Mouse (Mus musculus): ENCODE measurements at regions not wholly inside any gene's neighbourhood (a gene's known extent, or its start where the extent isn't known, plus 50 kb on each side); places are given as distances from the start of the nearest gene placed in this dataset.

DNA sequence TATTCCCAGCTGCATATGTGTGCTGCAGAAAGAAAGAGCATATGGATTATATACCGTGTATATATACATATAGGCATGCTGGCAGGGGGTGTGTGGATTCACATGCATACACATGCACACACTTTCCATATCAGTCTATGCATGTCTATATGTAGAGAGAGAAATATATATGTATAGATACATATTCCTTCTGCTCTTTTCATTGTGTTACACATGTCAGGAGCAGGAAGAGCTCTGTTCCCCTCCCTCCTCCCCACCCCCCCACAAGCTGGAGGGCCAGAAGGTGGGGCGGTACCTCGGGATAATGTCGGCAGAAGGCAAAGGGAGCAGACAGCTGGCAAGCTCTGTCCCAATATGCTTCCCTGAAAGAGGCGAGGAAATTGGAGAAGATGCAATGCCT lies 91.3 kb downstream of the Naa11 start:
- TF ChIP-seq CTCF (conservative IDR thresholded peaks at IDR 0.05; ENCODE audit: insufficient read depth, insufficient read length, low read depth, low read length) = no peak
- no peak for TF ChIP-seq POLR2A (IDR thresholded peaks at IDR 0.05; ENCODE audit: low read depth, low read length)
- WGBS = 48% methylated on average over 5 of the region's 5 CpGs

DNA sequence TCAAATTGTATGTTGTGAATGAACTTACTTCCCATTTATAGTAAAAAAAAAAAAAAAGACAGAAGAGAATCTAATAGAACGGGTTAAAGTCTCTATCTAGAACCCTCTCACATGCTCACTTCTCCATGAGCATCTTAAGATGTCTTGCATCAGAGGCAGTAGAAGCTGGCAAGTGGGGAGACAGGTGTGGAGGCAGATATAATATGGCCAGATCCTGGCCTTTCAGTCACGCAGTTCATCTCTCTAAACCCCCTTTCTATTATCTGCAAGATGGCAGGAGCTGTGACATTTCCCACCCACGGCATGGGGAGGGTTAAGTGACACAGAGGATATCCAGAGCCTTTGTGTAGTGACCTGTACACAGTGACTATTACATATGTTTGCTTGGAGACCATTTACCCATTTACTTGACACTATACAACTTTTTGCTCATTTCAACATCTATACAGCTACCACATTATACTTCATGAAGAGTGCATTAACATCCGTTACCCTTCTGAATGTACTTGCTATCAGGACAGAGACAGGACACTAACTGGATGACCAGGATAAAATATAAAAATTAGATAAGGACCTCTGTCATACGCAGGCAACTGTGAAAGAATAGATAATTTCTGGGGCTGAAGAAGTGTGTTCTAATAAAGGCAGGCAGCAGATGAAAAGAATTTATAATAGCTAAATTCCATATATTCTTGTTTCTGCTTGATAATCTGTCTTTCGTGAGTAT lies 91.9 kb downstream of the Naa11 start:
- 84% methylated on average over 6 of the region's 6 CpGs for WGBS
- Histone ChIP-seq H3K27ac (ENCODE audit: insufficient read depth, low read depth, low read length) (no peak overlapping the region), H3K27me3 (replicated peaks; ENCODE audit: control insufficient read depth, insufficient read depth, low read length) (no peaks in the 10 kb centered on the region), H3K4me1 (ENCODE audit: control insufficient read depth, insufficient read depth, low read length) (no peaks in the 10 kb centered on the region), H3K4me3 (ENCODE audit: insufficient read depth, low read depth, low read length) (no peak overlapping the region), H3K36me3 (ENCODE audit: control insufficient read depth, insufficient read depth, low read length) (no peaks in the 10 kb centered on the region)
- TF ChIP-seq POLR2A (IDR thresholded peaks at IDR 0.05; ENCODE audit: low read depth, low read length) (no peak), CTCF (conservative IDR thresholded peaks at IDR 0.05; ENCODE audit: insufficient read depth, insufficient read length, low read depth, low read length) (no peak)
- no peak for DNase-seq

More for the DNA sequence above, 91.3 kb downstream of the Naa11 start:
- Histone ChIP-seq H3K4me1 (ENCODE audit: control insufficient read depth, insufficient read depth, low read length) (no peaks in the 10 kb centered on the region), H3K27ac (ENCODE audit: insufficient read depth, low read depth, low read length) (no peak overlapping the region), H3K36me3 (ENCODE audit: control insufficient read depth, insufficient read depth, low read length) (no peaks in the 10 kb centered on the region), H3K4me3 (ENCODE audit: insufficient read depth, low read depth, low read length) (no peak overlapping the region), H3K27me3 (replicated peaks; ENCODE audit: control insufficient read depth, insufficient read depth, low read length) (no peaks in the 10 kb centered on the region)
- no peak for DNase-seq

DNA sequence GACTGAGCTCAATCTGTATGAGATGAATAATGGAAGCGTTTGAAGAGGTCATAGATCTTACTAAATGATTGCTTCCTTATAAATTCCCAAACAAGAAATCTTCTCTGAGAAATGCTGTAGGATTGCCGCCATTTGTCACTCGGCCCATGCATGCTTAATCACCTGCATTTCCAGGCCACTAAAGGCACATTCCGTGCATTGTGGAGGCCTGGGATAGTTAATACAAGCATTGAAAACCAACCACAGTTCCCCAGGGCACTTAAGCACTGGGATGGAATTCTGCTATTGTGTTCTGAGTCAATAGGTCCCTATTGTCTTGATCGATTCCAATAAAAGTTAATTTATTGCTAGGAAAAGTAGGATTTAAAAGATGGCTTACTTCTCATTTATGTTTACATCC lies 92.5 kb downstream of the Naa11 start:
- Histone ChIP-seq H3K4me1 (ENCODE audit: control insufficient read depth, insufficient read depth, low read length) (no peaks in the 10 kb centered on the region), H3K27ac (ENCODE audit: insufficient read depth, low read depth, low read length) (no peak overlapping the region), H3K27me3 (replicated peaks; ENCODE audit: control insufficient read depth, insufficient read depth, low read length) (no peaks in the 10 kb centered on the region), H3K36me3 (ENCODE audit: control insufficient read depth, insufficient read depth, low read length) (no peaks in the 10 kb centered on the region), H3K4me3 (ENCODE audit: insufficient read depth, low read depth, low read length) (no peak overlapping the region)
- TF ChIP-seq CTCF (conservative IDR thresholded peaks at IDR 0.05; ENCODE audit: insufficient read depth, insufficient read length, low read depth, low read length) (no peak), POLR2A (IDR thresholded peaks at IDR 0.05; ENCODE audit: low read depth, low read length) (no peak)
- DNase-seq = no peak
- WGBS = 74% methylated on average over 5 of the region's 5 CpGs

- DNase-seq = peak; percentile 25
- Histone ChIP-seq H3K36me3 (ENCODE audit: control insufficient read depth, insufficient read depth, low read length) (no peaks in the 10 kb centered on the region), H3K4me3 (ENCODE audit: insufficient read depth, low read depth, low read length) (no peak overlapping the region), H3K4me1 (ENCODE audit: control insufficient read depth, insufficient read depth, low read length) (no peaks in the 10 kb centered on the region), H3K27ac (ENCODE audit: insufficient read depth, low read depth, low read length) (no peak overlapping the region), H3K27me3 (replicated peaks; ENCODE audit: control insufficient read depth, insufficient read depth, low read length) (no peaks in the 10 kb centered on the region)
- TF ChIP-seq CTCF (conservative IDR thresholded peaks at IDR 0.05; ENCODE audit: insufficient read depth, insufficient read length, low read depth, low read length) (no peak), POLR2A (IDR thresholded peaks at IDR 0.05; ENCODE audit: low read depth, low read length) (no peak)
- WGBS = 28% methylated on average over 3 of the region's 3 CpGs
Observed at GRCm38 (mm10) chr5:97296213-97296612, 96.0 kb downstream of the Naa11 start.

GRCm38 (mm10) chr5:97290166-97290681 lies 102.0 kb downstream of the Naa11 start:
- 66% methylated on average over 2 of the region's 2 CpGs for WGBS

DNA sequence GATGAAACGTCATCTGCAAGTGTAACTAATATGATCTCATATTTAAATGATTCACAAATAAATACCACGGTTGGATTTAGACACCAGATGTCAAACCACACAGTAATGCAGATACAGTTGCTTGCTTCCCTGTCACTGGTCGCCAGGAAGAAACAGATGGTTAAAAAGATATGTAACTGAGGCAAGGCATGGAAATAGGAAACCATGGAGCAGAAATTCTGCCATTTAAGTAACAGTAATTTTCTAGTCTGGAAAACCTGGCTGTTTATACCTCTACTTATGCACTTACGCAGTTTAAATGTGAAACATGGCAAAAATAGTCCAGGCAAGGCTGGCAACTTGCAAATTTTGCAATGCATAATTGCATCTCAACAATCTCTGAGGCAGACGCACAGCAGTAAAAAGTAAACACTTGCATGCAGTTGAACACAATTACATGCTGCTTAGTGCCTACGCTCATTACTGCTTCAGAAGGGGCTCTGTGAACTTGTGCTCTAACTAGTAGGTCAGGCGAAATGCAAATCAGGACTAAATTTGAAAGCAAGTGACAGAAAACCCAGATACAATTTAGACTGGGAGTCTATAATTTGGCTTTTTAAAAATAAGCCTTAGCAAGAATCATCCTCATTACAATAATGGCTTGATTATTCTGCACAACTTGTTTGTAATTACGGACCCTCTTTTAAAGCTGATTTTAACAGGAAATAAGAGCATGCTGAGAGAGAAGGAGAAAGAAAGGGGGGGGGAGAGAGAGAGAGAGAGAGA lies 102.6 kb downstream of the Naa11 start:
- no peaks in the 10 kb centered on the region; the same call in 1 of the 2 replicates for H3K27me3 ChIP-seq (replicated peaks; ENCODE audit: control insufficient read depth, insufficient read depth, low read length)
- WGBS = 70% methylated on average over 8 of the region's 8 CpGs
- H3K4me3 ChIP-seq (ENCODE audit: insufficient read depth, low read depth, low read length) = no peak overlapping the region
- H3K36me3 ChIP-seq (ENCODE audit: control insufficient read depth, insufficient read depth, low read length) = no peaks in the 10 kb centered on the region
- DNase-seq = no peak
- TF ChIP-seq POLR2A (IDR thresholded peaks at IDR 0.05; ENCODE audit: low read depth, low read length) = no peak
- TF ChIP-seq CTCF (conservative IDR thresholded peaks at IDR 0.05; ENCODE audit: insufficient read depth, insufficient read length, low read depth, low read length) = no peak
- H3K27ac ChIP-seq (ENCODE audit: insufficient read depth, low read depth, low read length) = no peak overlapping the region
- H3K4me1 ChIP-seq (ENCODE audit: control insufficient read depth, insufficient read depth, low read length) = no peaks in the 10 kb centered on the region

More at GRCm38 (mm10) chr5:97290166-97290681, 102.0 kb downstream of the Naa11 start:
- Histone ChIP-seq H3K27ac (ENCODE audit: insufficient read depth, low read depth, low read length) (no peak overlapping the region), H3K4me3 (ENCODE audit: insufficient read depth, low read depth, low read length) (no peak overlapping the region), H3K27me3 (replicated peaks; ENCODE audit: control insufficient read depth, insufficient read depth, low read length) (no peaks in the 10 kb centered on the region), H3K36me3 (ENCODE audit: control insufficient read depth, insufficient read depth, low read length) (no peaks in the 10 kb centered on the region), H3K4me1 (ENCODE audit: control insufficient read depth, insufficient read depth, low read length) (no peaks in the 10 kb centered on the region)
- TF ChIP-seq POLR2A (IDR thresholded peaks at IDR 0.05; ENCODE audit: low read depth, low read length) (no peak), CTCF (conservative IDR thresholded peaks at IDR 0.05; ENCODE audit: insufficient read depth, insufficient read length, low read depth, low read length) (no peak)
- DNase-seq = no peak

- DNase-seq = no peak
- 79% methylated on average over 5 of the region's 5 CpGs for WGBS
- no peaks in the 10 kb centered on the region for H3K27me3 ChIP-seq (replicated peaks; ENCODE audit: control insufficient read depth, insufficient read depth, low read length)
- H3K36me3 ChIP-seq (ENCODE audit: control insufficient read depth, insufficient read depth, low read length) = no peaks in the 10 kb centered on the region
- no peak overlapping the region for H3K4me3 ChIP-seq (ENCODE audit: insufficient read depth, low read depth, low read length)
- H3K4me1 ChIP-seq (ENCODE audit: control insufficient read depth, insufficient read depth, low read length) = no peaks in the 10 kb centered on the region
- TF ChIP-seq POLR2A (IDR thresholded peaks at IDR 0.05; ENCODE audit: low read depth, low read length) (no peak), CTCF (conservative IDR thresholded peaks at IDR 0.05; ENCODE audit: insufficient read depth, insufficient read length, low read depth, low read length) (no peak)
- H3K27ac ChIP-seq (ENCODE audit: insufficient read depth, low read depth, low read length) = no peak overlapping the region
Observed at GRCm38 (mm10) chr5:97279455-97279854, 112.7 kb downstream of the Naa11 start.
